Mouse (Mus musculus): ENCODE measurements around the gene Ttc3.

Gene Ttc3

GRCm38 (mm10) chr16:94517606-94518005, 147.2 kb downstream of the Ttc3 start:
- DNase-seq: no peak

All from lung, postnatal 36 days (tissue).